Mouse (Mus musculus): ENCODE measurements around the gene Kcnj10. TPM values are rescaled to one million over a fixed set of nuclear protein-coding genes. Genes with fewer than 3 reads are reported as not detected.

Kcnj10 gene
- polyA plus RNA-seq, 1 experiment from 2014 or later: 3.3 TPM

DNA sequence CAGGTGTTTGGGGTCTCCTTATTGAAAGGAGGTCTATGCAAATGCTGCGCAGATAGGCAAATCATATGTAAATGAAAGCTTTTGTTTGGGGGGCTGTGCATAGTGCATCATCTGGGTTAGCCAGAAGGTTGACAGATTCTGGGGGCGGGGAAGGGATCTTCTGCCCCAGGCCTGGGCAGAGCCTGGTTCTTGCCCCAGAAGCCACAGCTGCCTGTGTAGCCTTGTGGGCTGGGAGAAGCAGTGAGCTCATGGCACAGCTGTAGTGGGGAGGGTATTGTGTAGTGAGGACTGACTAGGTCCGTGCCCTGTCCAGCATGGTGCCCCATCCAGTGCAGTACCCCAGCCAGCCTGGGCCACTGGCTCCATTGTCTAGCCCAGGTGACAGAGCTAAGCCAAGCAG, 26.1 kb upstream of the Kcnj10 start:
- H3K27ac ChIP-seq: no peak overlapping the region
- H3K27me3 ChIP-seq (ENCODE audit: insufficient read depth, low read length): no peaks in the 10 kb centered on the region
- WGBS: 93% methylated on average over 3 of the region's 3 CpGs
- no peak overlapping the region for H3K4me3 ChIP-seq (replicated peaks; ENCODE audit: low read depth, low read length)
- 0 out of 2 replicates have a peak, but pooled peaks cover 11% of the 10 kb centered on the region for H3K4me1 ChIP-seq (replicated peaks; ENCODE audit: insufficient read depth, low read length)
- no peak for TF ChIP-seq CTCF (IDR thresholded peaks at IDR 0.05; ENCODE audit: low read depth)
- ATAC-seq (replicated peaks; ENCODE audit: low FRiP score, low read depth) (no peak), DNase-seq (ENCODE audit: low spot score) (no peak)
- no peak overlapping the region for H3K4me2 ChIP-seq (ENCODE audit: low read length)
- H3K36me3 ChIP-seq (ENCODE audit: insufficient read depth, low read length): 0 out of 2 replicates have a peak, but pooled peaks cover 18% of the 10 kb centered on the region
- no peak overlapping the region for H3K9ac ChIP-seq (ENCODE audit: low read depth, low read length)
- no peaks in the 10 kb centered on the region for H3K9me3 ChIP-seq (replicated peaks; ENCODE audit: low read length)

DNA sequence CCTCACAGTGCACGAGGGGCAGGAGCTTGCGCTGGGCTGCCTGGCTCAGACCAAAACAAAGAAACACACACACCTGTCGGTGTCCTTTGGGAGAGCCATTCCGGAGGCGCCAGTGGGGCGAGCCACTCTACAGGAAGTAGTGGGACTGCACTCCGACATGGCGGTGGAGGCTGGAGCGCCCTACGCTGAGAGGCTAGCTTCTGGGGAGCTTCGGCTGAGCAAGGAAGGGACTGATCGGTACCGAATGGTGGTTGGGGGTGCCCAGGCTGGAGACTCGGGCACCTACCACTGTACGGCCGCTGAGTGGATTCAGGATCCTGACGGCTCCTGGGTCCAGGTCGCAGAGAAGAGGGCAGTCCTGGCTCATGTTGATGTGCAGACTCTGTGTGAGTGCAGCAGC, 23.6 kb upstream of the Kcnj10 start:
- Histone ChIP-seq H3K4me2 (ENCODE audit: low read length) (no peak overlapping the region), H3K27me3 (ENCODE audit: insufficient read depth, low read length) (no peaks in the 10 kb centered on the region), H3K36me3 (ENCODE audit: insufficient read depth, low read length) (0 out of 2 replicates have a peak, but pooled peaks cover 18% of the 10 kb centered on the region), H3K9me3 (replicated peaks; ENCODE audit: low read length) (no peaks in the 10 kb centered on the region), H3K4me3 (replicated peaks; ENCODE audit: low read depth, low read length) (no peak overlapping the region), H3K27ac (no peak overlapping the region), H3K9ac (ENCODE audit: low read depth, low read length) (no peak overlapping the region), H3K4me1 (replicated peaks; ENCODE audit: insufficient read depth, low read length) (0 out of 2 replicates have a peak, but pooled peaks cover 6% of the 10 kb centered on the region)
- ATAC-seq (replicated peaks; ENCODE audit: low FRiP score, low read depth): no peak
- DNase-seq (ENCODE audit: low spot score): no peak
- no peak for TF ChIP-seq CTCF (IDR thresholded peaks at IDR 0.05; ENCODE audit: low read depth)
- WGBS: 76% methylated on average over 18 of the region's 18 CpGs

DNA sequence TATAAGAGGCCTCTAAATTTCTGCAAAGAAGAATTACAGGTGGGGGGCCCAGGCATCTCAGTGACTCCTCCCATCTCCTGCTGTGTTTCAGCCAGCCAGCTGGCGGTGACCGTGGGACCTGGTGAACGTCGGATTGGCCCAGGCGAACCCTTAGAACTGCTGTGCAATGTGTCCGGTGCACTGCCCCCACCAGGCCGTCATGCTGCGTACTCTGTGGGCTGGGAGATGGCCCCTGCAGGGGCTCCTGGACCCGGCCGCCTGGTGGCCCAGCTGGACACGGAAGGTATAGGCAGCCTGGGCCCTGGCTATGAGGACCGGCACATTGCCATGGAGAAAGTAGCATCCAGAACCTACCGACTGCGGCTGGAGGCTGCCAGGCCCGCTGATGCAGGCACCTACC, 23.1 kb upstream of the Kcnj10 start:
- Histone ChIP-seq H3K9me3 (replicated peaks; ENCODE audit: low read length) (no peaks in the 10 kb centered on the region), H3K4me2 (ENCODE audit: low read length) (no peak overlapping the region), H3K9ac (ENCODE audit: low read depth, low read length) (no peak overlapping the region), H3K27ac (no peak overlapping the region), H3K4me1 (replicated peaks; ENCODE audit: insufficient read depth, low read length) (0 out of 2 replicates have a peak, but pooled peaks cover 4% of the 10 kb centered on the region), H3K27me3 (ENCODE audit: insufficient read depth, low read length) (no peaks in the 10 kb centered on the region), H3K4me3 (replicated peaks; ENCODE audit: low read depth, low read length) (no peak overlapping the region), H3K36me3 (ENCODE audit: insufficient read depth, low read length) (0 out of 2 replicates have a peak, but pooled peaks cover 18% of the 10 kb centered on the region)
- DNase-seq (ENCODE audit: low spot score) (no peak), ATAC-seq (replicated peaks; ENCODE audit: low FRiP score, low read depth) (no peak)
- WGBS: 77% methylated on average over 15 of the region's 15 CpGs
- no peak for TF ChIP-seq CTCF (IDR thresholded peaks at IDR 0.05; ENCODE audit: low read depth)

DNA sequence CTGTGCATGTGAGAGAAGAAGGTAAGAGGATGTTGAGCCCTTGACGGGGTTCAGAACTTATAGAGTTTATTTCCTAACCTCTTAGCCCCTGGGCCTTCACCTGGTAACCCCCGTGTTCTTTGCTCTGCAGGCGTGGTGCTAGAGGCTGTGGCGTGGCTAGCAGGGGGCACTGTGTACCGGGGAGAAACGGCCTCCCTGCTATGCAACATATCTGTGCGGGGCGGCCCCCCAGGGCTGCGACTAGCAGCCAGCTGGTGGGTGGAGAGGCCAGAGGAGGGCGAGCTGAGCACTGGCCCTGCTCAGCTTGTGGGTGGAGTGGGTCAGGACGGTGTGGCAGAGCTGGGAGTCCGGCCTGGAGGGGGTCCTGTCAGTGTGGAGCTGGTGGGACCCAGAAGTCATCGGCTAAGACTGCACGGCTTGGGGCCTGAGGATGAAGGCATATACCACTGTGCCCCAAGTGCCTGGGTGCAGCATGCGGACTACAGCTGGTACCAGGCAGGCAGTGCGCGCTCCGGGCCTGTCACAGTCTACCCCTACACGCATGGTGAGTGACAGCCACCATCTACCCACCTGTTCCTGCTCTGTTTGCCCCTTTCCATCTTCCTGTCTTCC, 22.5 kb upstream of the Kcnj10 start:
- Histone ChIP-seq H3K9ac (ENCODE audit: low read depth, low read length) (no peak overlapping the region), H3K9me3 (replicated peaks; ENCODE audit: low read length) (no peaks in the 10 kb centered on the region), H3K4me2 (ENCODE audit: low read length) (no peak overlapping the region), H3K27ac (no peak overlapping the region), H3K4me1 (replicated peaks; ENCODE audit: insufficient read depth, low read length) (no peaks in the 10 kb centered on the region), H3K36me3 (ENCODE audit: insufficient read depth, low read length) (0 out of 2 replicates have a peak, but pooled peaks cover 18% of the 10 kb centered on the region), H3K27me3 (ENCODE audit: insufficient read depth, low read length) (no peaks in the 10 kb centered on the region), H3K4me3 (replicated peaks; ENCODE audit: low read depth, low read length) (no peak overlapping the region)
- DNase-seq (ENCODE audit: low spot score) (no peak), ATAC-seq (replicated peaks; ENCODE audit: low FRiP score, low read depth) (no peak)
- TF ChIP-seq CTCF (IDR thresholded peaks at IDR 0.05; ENCODE audit: low read depth): no peak
- 87% methylated on average over 19 of the region's 19 CpGs for WGBS

DNA sequence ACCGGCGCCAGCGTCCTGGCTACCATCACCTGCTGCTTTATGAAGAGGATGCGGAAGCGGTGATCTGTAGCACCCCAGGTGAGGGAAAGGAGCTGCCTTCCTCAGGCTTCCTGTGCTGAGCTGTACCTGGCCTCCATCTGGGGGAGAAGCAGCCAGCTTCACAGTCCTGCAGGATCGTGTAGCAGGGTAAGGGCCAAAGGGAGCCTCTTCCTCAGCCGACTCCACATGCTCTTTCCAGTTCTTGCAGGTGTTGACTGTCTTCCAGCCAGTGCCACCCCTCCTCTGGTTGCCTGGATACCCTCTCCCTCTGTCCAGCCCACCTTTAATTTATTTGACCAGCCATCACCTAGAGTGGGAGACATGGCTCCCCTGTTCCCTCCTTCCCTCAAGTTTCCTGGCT, 21.7 kb upstream of the Kcnj10 start:
- no peak for DNase-seq (ENCODE audit: low spot score)
- H3K4me2 ChIP-seq (ENCODE audit: low read length): no peak overlapping the region
- H3K4me1 ChIP-seq (replicated peaks; ENCODE audit: insufficient read depth, low read length): no peaks in the 10 kb centered on the region
- 0 out of 2 replicates have a peak, but pooled peaks cover 18% of the 10 kb centered on the region for H3K36me3 ChIP-seq (ENCODE audit: insufficient read depth, low read length)
- no peak overlapping the region for H3K27ac ChIP-seq
- H3K9ac ChIP-seq (ENCODE audit: low read depth, low read length): no peak overlapping the region
- ATAC-seq (replicated peaks; ENCODE audit: low FRiP score, low read depth): no peak
- no peaks in the 10 kb centered on the region for H3K27me3 ChIP-seq (ENCODE audit: insufficient read depth, low read length)
- no peaks in the 10 kb centered on the region for H3K9me3 ChIP-seq (replicated peaks; ENCODE audit: low read length)
- 68% methylated on average over 7 of the region's 7 CpGs for WGBS
- TF ChIP-seq CTCF (IDR thresholded peaks at IDR 0.05; ENCODE audit: low read depth): no peak
- no peak overlapping the region for H3K4me3 ChIP-seq (replicated peaks; ENCODE audit: low read depth, low read length)

DNA sequence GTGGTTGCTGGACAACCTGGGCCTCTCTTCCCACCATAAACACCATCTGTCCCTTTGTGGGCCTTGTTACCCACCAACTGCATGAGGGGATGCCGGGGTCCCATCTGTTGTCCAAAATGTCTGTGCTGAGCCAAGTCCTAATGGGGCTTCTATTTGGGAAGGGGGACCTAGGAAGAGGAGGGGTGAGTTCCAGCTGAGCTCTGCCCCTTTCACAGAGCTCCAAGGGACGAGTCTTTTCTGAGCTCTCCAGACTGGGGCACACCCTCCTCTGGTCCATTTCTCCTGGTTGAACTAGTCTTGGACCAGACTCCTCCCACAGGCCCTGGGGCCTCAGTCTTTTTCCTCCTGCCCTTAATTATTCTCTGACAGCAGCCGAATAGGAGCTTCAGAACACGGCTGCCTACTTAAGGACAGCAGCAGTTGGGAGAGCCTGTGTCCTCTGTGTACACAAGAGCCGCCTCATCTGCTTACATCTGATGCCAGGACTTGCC, 21.0 kb upstream of the Kcnj10 start:
- ATAC-seq (replicated peaks; ENCODE audit: low FRiP score, low read depth): no peak
- DNase-seq (ENCODE audit: low spot score): no peak
- no peak overlapping the region for H3K27ac ChIP-seq
- no peaks in the 10 kb centered on the region for H3K4me1 ChIP-seq (replicated peaks; ENCODE audit: insufficient read depth, low read length)
- no peak for TF ChIP-seq CTCF (IDR thresholded peaks at IDR 0.05; ENCODE audit: low read depth)
- H3K36me3 ChIP-seq (ENCODE audit: insufficient read depth, low read length): 0 out of 2 replicates have a peak, but pooled peaks cover 18% of the 10 kb centered on the region
- H3K4me2 ChIP-seq (ENCODE audit: low read length): no peak overlapping the region
- H3K4me3 ChIP-seq (replicated peaks; ENCODE audit: low read depth, low read length): no peak overlapping the region
- no peaks in the 10 kb centered on the region for H3K9me3 ChIP-seq (replicated peaks; ENCODE audit: low read length)
- no peaks in the 10 kb centered on the region for H3K27me3 ChIP-seq (ENCODE audit: insufficient read depth, low read length)
- H3K9ac ChIP-seq (ENCODE audit: low read depth, low read length): no peak overlapping the region
- 26% methylated on average over 5 of the region's 5 CpGs for WGBS
